10 mouse cellular contexts compared by ENCODE assay signal in the genomic region with DNA sequence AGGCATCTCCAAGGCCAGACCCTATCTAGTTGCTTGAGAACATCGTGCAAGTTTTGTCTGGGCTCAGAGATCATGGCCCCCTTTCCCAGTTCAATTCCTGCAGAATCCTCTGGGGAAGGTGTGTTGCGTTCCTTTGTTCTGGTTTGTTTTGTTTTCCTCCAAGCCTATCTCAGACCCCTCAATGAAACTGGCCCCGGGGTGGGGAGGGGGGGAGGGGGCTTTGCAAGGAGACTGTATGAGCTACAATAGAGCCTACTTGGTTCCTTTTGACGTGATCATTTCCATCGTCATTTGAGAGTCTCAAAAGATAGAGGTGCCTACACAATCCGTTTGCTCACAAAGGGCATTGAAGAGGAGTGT. TPM values are rescaled to one million over a fixed set of nuclear protein-coding genes. Genes with fewer than 3 reads are reported as not detected.
DNase-seq lines count a peak whose midpoint lies in the region; ATAC-seq and TF ChIP-seq lines count a peak whose summit lies in the region.
"Had no signal": no experiment of that assay in that cellular context is flagged by ENCODE, and none has a peak within 500 bp of the region (broad histone marks: within the 10 kb centered on the region; RNA-seq: fewer than 3 reads in every experiment).

No protein-coding gene starts in this region.

- H3K9me3 ChIP-seq in heart, embryonic 12.5 days (replicated peaks), result no peaks in the 10 kb centered on the region
- H3K9me3 ChIP-seq in midbrain, embryonic 11.5 days (ENCODE audit: control insufficient read depth, low read length), result no peaks in the 10 kb centered on the region
- H3K9me3 ChIP-seq in midbrain, postnatal 0 days (ENCODE audit: low read length), result no peaks in the 10 kb centered on the region
- no peaks in the 10 kb centered on the region for H3K9me3 ChIP-seq in intestine, postnatal 0 days (ENCODE audit: control insufficient read depth)
- H3K9me3 ChIP-seq in stomach, embryonic 15.5 days, result no peaks in the 10 kb centered on the region

- H3K4me3 ChIP-seq in heart, embryonic 12.5 days, result 0 out of 2 replicates have a peak overlapping the region, but pooled peaks have one; percentile 50
- H3K4me3 ChIP-seq in midbrain, embryonic 11.5 days (ENCODE audit: low read depth, low read length), result no peak overlapping the region
- H3K4me3 ChIP-seq in midbrain, postnatal 0 days (ENCODE audit: low read depth, low read length), result no peak overlapping the region
- H3K4me3 ChIP-seq in intestine, postnatal 0 days (ENCODE audit: low read depth, low read length), result no peak overlapping the region
- no peak overlapping the region for H3K4me3 ChIP-seq in stomach, embryonic 15.5 days (replicated peaks)

- H3K27ac ChIP-seq in heart, embryonic 12.5 days (ENCODE audit: poor library complexity, severe bottlenecking), result no peak overlapping the region
- H3K27ac ChIP-seq in midbrain, embryonic 11.5 days (ENCODE audit: low read depth, low read length), result no peak overlapping the region
- no peak overlapping the region for H3K27ac ChIP-seq in midbrain, postnatal 0 days (ENCODE audit: low read depth, low read length)
- no peak overlapping the region for H3K27ac ChIP-seq in intestine, postnatal 0 days (ENCODE audit: low read depth, low read length)
- H3K27ac ChIP-seq in stomach, embryonic 15.5 days, result peak overlapping the region; percentile 37; the same call in 1 of the 2 replicates

- peaks cover 9% of the 10 kb centered on the region for H3K27me3 ChIP-seq in heart, embryonic 12.5 days (replicated peaks)
- peaks cover 36% of the 10 kb centered on the region for H3K27me3 ChIP-seq in midbrain, embryonic 11.5 days (ENCODE audit: control insufficient read depth, insufficient read depth, low read length)
- peaks cover 34% of the 10 kb centered on the region for H3K27me3 ChIP-seq in midbrain, postnatal 0 days (ENCODE audit: insufficient read depth, low read length)
- H3K27me3 ChIP-seq in intestine, postnatal 0 days (replicated peaks; ENCODE audit: control insufficient read depth, insufficient read depth, low read length), result peaks cover 18% of the 10 kb centered on the region
- H3K27me3 ChIP-seq in stomach, embryonic 15.5 days (replicated peaks), result peaks cover 21% of the 10 kb centered on the region
- H3K27me3 ChIP-seq: CH12.LX had no signal

- WGBS in heart, embryonic 12.5 days, result 13% methylated on average over 6 of the region's 6 CpGs
- WGBS in midbrain, embryonic 11.5 days, result 15% methylated on average over 6 of the region's 6 CpGs
- 17% methylated on average over 6 of the region's 6 CpGs for whole genome bisulfite sequencing in midbrain, postnatal 0 days
- WGBS in intestine, postnatal 0 days, result 33% methylated on average over 6 of the region's 6 CpGs
- 21% methylated on average over 6 of the region's 6 CpGs for WGBS in stomach, embryonic 15.5 days

- peaks cover 30% of the 10 kb centered on the region for H3K4me1 ChIP-seq in heart, embryonic 12.5 days (replicated peaks)
- H3K4me1 ChIP-seq in midbrain, embryonic 11.5 days (ENCODE audit: control insufficient read depth, insufficient read depth, low read length), result peaks cover 12% of the 10 kb centered on the region
- H3K4me1 ChIP-seq in midbrain, postnatal 0 days (ENCODE audit: insufficient read depth, low read length), result peaks cover 4% of the 10 kb centered on the region; the same call in 1 of the 2 replicates
- H3K4me1 ChIP-seq in intestine, postnatal 0 days (replicated peaks; ENCODE audit: control insufficient read depth, insufficient read depth, low read length), result peaks cover 5% of the 10 kb centered on the region; the same call in 1 of the 2 replicates
- H3K4me1 ChIP-seq in stomach, embryonic 15.5 days, result peaks cover 15% of the 10 kb centered on the region; the same call in 1 of the 2 replicates

- intact Hi-C loops in heart, postnatal 10 days (cut with DNase I), result loop anchor here (5.0 kb wide), 4 partner anchors 129 to 269 kb away; no protein-coding TSS in a partner anchor

- no peak for DNase-seq in heart, postnatal 10 days
- DNase-seq in midbrain, embryonic 11.5 days (ENCODE audit: low spot score, missing footprints), result no peak
- DNase-seq in midbrain, postnatal 0 days (ENCODE audit: low spot score), result no peak
- no peak for DNase-seq in frontal cortex, postnatal 25 days (ENCODE audit: low spot score in 2 of 2)
- DNase-seq in gastrocnemius, adult 8-10 months (ENCODE audit: low spot score in 2 of 2), result no peak

- H3K4me2 ChIP-seq in heart, embryonic 12.5 days, result peak overlapping the region; percentile 89
- H3K4me2 ChIP-seq in midbrain, embryonic 11.5 days, result no peak overlapping the region
- no peak overlapping the region for H3K4me2 ChIP-seq in midbrain, postnatal 0 days (ENCODE audit: low read depth, low read length, poor library complexity, severe bottlenecking)
- H3K4me2 ChIP-seq in intestine, postnatal 0 days (replicated peaks; ENCODE audit: low read depth), result peak overlapping the region; percentile 79
- H3K4me2 ChIP-seq in stomach, embryonic 15.5 days, result peak overlapping the region; percentile 81

- peak overlapping the region; percentile 68; the same call in 1 of the 2 replicates for H3K9ac ChIP-seq in heart, embryonic 12.5 days
- no peak overlapping the region for H3K9ac ChIP-seq in midbrain, embryonic 11.5 days (ENCODE audit: low read length)
- no peak overlapping the region for H3K9ac ChIP-seq in midbrain, postnatal 0 days (replicated peaks; ENCODE audit: low read length, poor library complexity, severe bottlenecking)
- H3K9ac ChIP-seq in intestine, postnatal 0 days (ENCODE audit: low read depth, low read length), result no peak overlapping the region
- H3K9ac ChIP-seq in stomach, embryonic 15.5 days, result no peak overlapping the region

- peak; percentile 24 for ATAC-seq in heart, embryonic 12.5 days (ENCODE audit: insufficient number of reproducible peaks, low FRiP score)
- ATAC-seq in midbrain, embryonic 11.5 days (ENCODE audit: low FRiP score), result peak; percentile 30
- ATAC-seq in midbrain, postnatal 0 days (ENCODE audit: low FRiP score), result no peak; the same call in 1 of the 2 replicates
- ATAC-seq in intestine, postnatal 0 days, result no peak
- no peak for ATAC-seq in stomach, embryonic 15.5 days (ENCODE audit: insufficient read depth, low FRiP score, low read depth)

- TF ChIP-seq CTCF in midbrain, postnatal 0 days (IDR thresholded peaks at IDR 0.05), result no peak
- no peak for TF ChIP-seq CTCF in intestine, postnatal 0 days (IDR thresholded peaks at IDR 0.05; ENCODE audit: low read depth)

- H3K36me3 ChIP-seq in heart, embryonic 12.5 days, result no peaks in the 10 kb centered on the region
- H3K36me3 ChIP-seq in midbrain, embryonic 11.5 days (ENCODE audit: control insufficient read depth, insufficient read depth, low read length), result no peaks in the 10 kb centered on the region
- no peaks in the 10 kb centered on the region for H3K36me3 ChIP-seq in midbrain, postnatal 0 days (ENCODE audit: insufficient read depth, low read length)
- H3K36me3 ChIP-seq in intestine, postnatal 0 days (ENCODE audit: control insufficient read depth, insufficient read depth), result no peaks in the 10 kb centered on the region
- H3K36me3 ChIP-seq in stomach, embryonic 15.5 days, result no peaks in the 10 kb centered on the region

RNA-seq across cellular contexts. Expression of gene Thbd, which starts 0.8 kb away (rescaled TPM):
- 13.0 and 14.1 TPM in 2 replicates for polyA plus RNA-seq in heart, embryonic 12.5 days (2016; fragmentation: Nextera tagmentation; extraction: Ambion mirVana)
- 10 to 100 TPM; 54.0 to 55.4 TPM for total RNA-seq in heart, postnatal 10 days (2021)
- 16.3 and 21.0 TPM in 2 replicates for polyA plus RNA-seq in midbrain, embryonic 11.5 days (2014; fragmentation: Nextera tagmentation; extraction: Ambion mirVana)
- total RNA-seq in midbrain, postnatal 0 days (2014; rRNA removed), result 26.1 and 34.3 TPM in 2 replicates
- 14.7 and 15.6 TPM in 2 replicates for polyA plus RNA-seq in midbrain, postnatal 0 days (2015; fragmentation: Nextera tagmentation; extraction: Ambion mirVana)
- polyA plus RNA-seq in intestine, postnatal 0 days (2015; fragmentation: Nextera tagmentation; extraction: Ambion mirVana), result 18.1 and 18.3 TPM in 2 replicates
- polyA plus RNA-seq in stomach, embryonic 15.5 days (2015; fragmentation: Nextera tagmentation; extraction: Ambion mirVana), result 29.0 and 34.7 TPM in 2 replicates
- 10 to 100 TPM in 3 of 4 experiments, 1 to 10 TPM in 1; 9.0 to 14.9 (median 10.6) TPM for total RNA-seq in gastrocnemius, adult 8-10 months (2022)
- total RNA-seq: CH12.LX had no signal

RNA-seq across cellular contexts. Expression of gene Sstr4, which starts 13.6 kb away (rescaled TPM):
- 0.93 and 0.95 TPM in 2 replicates for polyA plus RNA-seq in heart, embryonic 12.5 days (2016; fragmentation: Nextera tagmentation; extraction: Ambion mirVana)
- total RNA-seq in heart, postnatal 10 days (2021), result under 1 TPM; 0.77 to 0.89 TPM
- polyA plus RNA-seq in midbrain, embryonic 11.5 days (2014; fragmentation: Nextera tagmentation; extraction: Ambion mirVana), result 1.4 and 2.2 TPM in 2 replicates
- 13.5 and 14.0 TPM in 2 replicates for total RNA-seq in midbrain, postnatal 0 days (2014; rRNA removed)
- polyA plus RNA-seq in midbrain, postnatal 0 days (2015; fragmentation: Nextera tagmentation; extraction: Ambion mirVana), result 2.7 TPM in 2 replicates
- polyA plus RNA-seq in intestine, postnatal 0 days (2015; fragmentation: Nextera tagmentation; extraction: Ambion mirVana), result 0.78 and 1.1 TPM in 2 replicates
- 2.7 and 3.0 TPM in 2 replicates for polyA plus RNA-seq in stomach, embryonic 15.5 days (2015; fragmentation: Nextera tagmentation; extraction: Ambion mirVana)
- under 1 TPM in 2 of 4 experiments, not detected in 2; 0.22 to 0.27 TPM for total RNA-seq in gastrocnemius, adult 8-10 months (2022)
- total RNA-seq: CH12.LX; megakaryocyte-erythroid progenitor cell, adult 5-6 weeks had no signal

RNA-seq across cellular contexts. Expression of gene Cd93, which starts 34.6 kb away (rescaled TPM):
- polyA plus RNA-seq in heart, embryonic 12.5 days (2016; fragmentation: Nextera tagmentation; extraction: Ambion mirVana), result 27.3 and 28.6 TPM in 2 replicates
- 100 to 1,000 TPM; 163 to 201 TPM for total RNA-seq in heart, postnatal 10 days (2021)
- polyA plus RNA-seq in midbrain, embryonic 11.5 days (2014; fragmentation: Nextera tagmentation; extraction: Ambion mirVana), result 5.9 and 7.3 TPM in 2 replicates
- total RNA-seq in midbrain, postnatal 0 days (2014; rRNA removed), result 16.9 and 23.0 TPM in 2 replicates
- polyA plus RNA-seq in midbrain, postnatal 0 days (2015; fragmentation: Nextera tagmentation; extraction: Ambion mirVana), result 4.1 and 4.5 TPM in 2 replicates
- 4.8 and 5.0 TPM in 2 replicates for polyA plus RNA-seq in intestine, postnatal 0 days (2015; fragmentation: Nextera tagmentation; extraction: Ambion mirVana)
- polyA plus RNA-seq in stomach, embryonic 15.5 days (2015; fragmentation: Nextera tagmentation; extraction: Ambion mirVana), result 10.5 and 11.2 TPM in 2 replicates
- total RNA-seq in gastrocnemius, adult 8-10 months (2022), result 10 to 100 TPM in 1 of 4 experiments, 1 to 10 TPM in 3; 7.4 to 12.5 (median 8.8) TPM

Comparison
In these comparisons a context has a peak if more than half of its experiments do, and no peak if none do; other contexts are left out.
1. ATAC-seq: peak in heart, embryonic 12.5 days (single experiment) and midbrain, embryonic 11.5 days (single experiment); none in midbrain, postnatal 0 days (single experiment), intestine, postnatal 0 days (single experiment) and stomach, embryonic 15.5 days (single experiment).
2. H3K4me2 ChIP-seq: peak in heart, embryonic 12.5 days (single experiment), intestine, postnatal 0 days (single experiment) and stomach, embryonic 15.5 days (single experiment); none in midbrain, embryonic 11.5 days (single experiment) and midbrain, postnatal 0 days (single experiment).